Mouse (Mus musculus) lung, adult 2 months (tissue): Measurements from ENCODE around the gene Sparcl1. TPM values are rescaled to one million over a fixed set of nuclear protein-coding genes. Genes with fewer than 3 reads are reported as not detected.

ENCODE experiments used
- DNase-seq: peaks from one replicate; pipeline ENCODE4 v3.0.0; 2022
- H3K4me1 ChIP-seq: fragments of 200-500 bp; 2 replicates; pipeline ENCODE4 v1.6.1; 2011; ENCODE audit warnings: low read length; ENCODE audit not compliant: control insufficient read depth, insufficient read depth
- H3K4me3 ChIP-seq: fragments of 200-500 bp; replicated peaks from 2 replicates; pipeline ENCODE3; 2011; ENCODE audit warnings: low read depth, mild to moderate bottlenecking, control low read depth, low read length; ENCODE audit errors: extremely low read depth
- CTCF ChIP-seq: fragments of 200-500 bp; IDR thresholded peaks from 2 replicates; pipeline ENCODE4 v1.5.1; 2011; ENCODE audit warnings: mild to moderate bottlenecking, low read length, control low read depth; ENCODE audit not compliant: insufficient read depth
- POLR2A ChIP-seq: fragments of 200-500 bp; IDR thresholded peaks from 2 replicates; pipeline ENCODE4 v1.6.1; 2011; ENCODE audit warnings: low read depth, mild to moderate bottlenecking, control low read depth, low read length, borderline replicate concordance; ENCODE audit errors: extremely low read depth
- WGBS: fragments of 180-500 bp; shearing (Covaris S2); methylation state at CpG from one replicate; pipeline ENCODE4 v1.1.7; 2018; 5-methylcytosine and 5-hydroxymethylcytosine counted together
- polyA plus RNA-seq: library from polyadenylated mRNA; depleted of rRNA; stranded (reverse); fragments of >200 nt; gene quantifications from 2 replicates; pipeline ENCODE4 v1.2.3, GENCODE M21; 2012

The Sparcl1 gene
- polyA plus RNA-seq, 1 experiment = 298 TPM

DNA sequence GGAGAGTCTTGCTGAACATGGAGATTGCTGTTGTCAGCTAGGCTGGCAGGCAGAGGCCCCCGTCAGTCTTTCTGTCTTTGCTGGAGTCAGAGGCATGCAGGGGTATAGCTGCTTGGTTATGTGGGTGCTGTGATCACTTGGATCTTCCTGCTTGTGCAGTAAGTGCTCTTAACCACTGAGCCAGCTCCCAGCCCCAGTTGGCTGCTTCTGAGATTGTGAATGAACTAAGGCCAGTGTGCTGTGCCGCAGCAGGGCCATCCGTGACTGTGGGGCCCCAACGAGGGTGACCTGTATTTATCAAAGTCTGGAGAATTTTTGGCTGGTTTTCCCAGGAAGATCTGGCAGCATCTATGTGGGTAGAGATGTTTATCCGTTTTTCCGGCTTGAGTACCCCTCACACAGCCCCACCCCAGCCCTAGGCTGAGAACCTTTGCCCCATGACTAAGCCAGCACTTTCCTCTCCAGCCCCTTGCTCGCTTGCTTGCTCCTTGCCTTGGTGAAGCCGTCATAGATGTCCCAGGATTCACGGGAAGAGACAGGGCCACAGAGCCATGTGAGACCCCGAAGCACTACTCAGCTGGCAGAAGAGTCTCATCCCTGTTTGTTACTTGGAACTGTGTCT lies 24.5 kb upstream of the Sparcl1 start:
- 46% methylated on average over 10 of the region's 10 CpGs for WGBS
- Histone ChIP-seq H3K4me1 (no peaks in the 10 kb centered on the region), H3K4me3 (no peak overlapping the region)
- no peak for DNase-seq
- TF ChIP-seq CTCF (no peak), POLR2A (no peak)

GRCm38 (mm10) chr5:104133752-104134151 lies 20.2 kb upstream of the Sparcl1 start:
- TF ChIP-seq POLR2A (no peak), CTCF (no peak)
- H3K4me1 ChIP-seq = peaks cover 4% of the 10 kb centered on the region; the same call in 1 of the 2 replicates
- 37% methylated on average over 4 of the region's 4 CpGs for WGBS
- H3K4me3 ChIP-seq = no peak overlapping the region
- DNase-seq = no peak

DNA sequence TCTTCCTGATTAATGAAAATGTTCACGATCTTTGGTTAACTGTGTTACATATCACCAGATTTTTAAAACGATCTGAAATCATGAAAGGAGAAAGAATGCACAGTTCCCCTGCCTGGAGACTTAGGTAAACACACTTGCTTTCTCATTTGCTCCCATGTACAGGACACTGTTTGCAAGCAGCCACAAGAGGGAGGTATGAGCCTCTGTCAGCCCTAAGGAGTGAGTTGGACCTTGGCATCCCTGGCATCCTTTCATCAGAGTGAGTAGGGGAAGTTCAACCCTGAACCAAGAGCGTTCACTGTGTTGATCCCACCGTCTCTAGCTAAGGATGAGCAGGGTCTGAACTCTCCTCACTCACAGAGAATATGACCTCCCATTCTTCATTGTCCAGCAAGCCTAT lies 18.0 kb upstream of the Sparcl1 start:
- Histone ChIP-seq H3K4me3 (no peak overlapping the region), H3K4me1 (peaks cover 11% of the 10 kb centered on the region)
- 26% methylated on average over 4 of the region's 4 CpGs for WGBS
- peak; percentile 83 for TF ChIP-seq CTCF
- no peak for TF ChIP-seq POLR2A
- no peak for DNase-seq

GRCm38 (mm10) chr5:104130891-104131290 lies 17.4 kb upstream of the Sparcl1 start:
- Histone ChIP-seq H3K4me3 (no peak overlapping the region), H3K4me1 (peaks cover 11% of the 10 kb centered on the region)
- 82% methylated on average over 4 of the region's 4 CpGs for WGBS
- DNase-seq = no peak
- TF ChIP-seq CTCF (no peak), POLR2A (no peak)

DNA sequence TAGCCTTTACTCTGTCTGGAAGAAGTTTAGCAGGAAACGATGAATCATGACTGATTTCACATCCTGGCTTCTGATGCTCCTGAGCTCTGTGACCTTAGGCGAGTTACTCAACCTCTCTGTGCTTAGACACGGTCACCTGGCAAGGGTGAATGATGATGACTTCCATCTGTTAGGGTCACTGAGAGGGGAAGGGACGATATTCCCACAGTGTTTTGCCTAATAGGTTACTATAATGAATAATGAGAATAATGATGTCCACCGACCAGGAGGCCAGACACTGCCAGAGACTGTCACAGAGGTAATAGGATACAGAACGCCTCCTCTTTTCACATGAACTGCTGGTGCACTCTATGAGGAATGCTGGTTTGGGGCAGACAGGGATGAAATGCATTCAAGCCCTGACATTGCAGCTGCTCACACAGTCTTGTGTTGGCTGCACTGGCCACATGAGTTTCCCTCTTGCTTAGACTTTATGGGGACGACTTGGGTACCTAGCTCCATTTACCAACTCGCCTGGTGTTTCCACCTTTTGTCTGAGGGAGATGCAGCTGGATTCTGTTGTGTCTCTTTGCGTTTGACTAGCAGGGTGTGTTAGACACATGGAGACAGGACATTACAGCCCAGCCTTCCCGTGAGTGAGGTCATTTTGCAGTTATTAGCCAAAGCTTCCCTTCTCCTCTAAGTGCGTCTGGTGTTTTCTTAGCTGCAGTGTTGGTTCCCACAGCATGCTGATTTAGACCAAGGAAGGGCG lies 14.9 kb upstream of the Sparcl1 start:
- no peak for TF ChIP-seq POLR2A
- no peak for TF ChIP-seq CTCF

DNA sequence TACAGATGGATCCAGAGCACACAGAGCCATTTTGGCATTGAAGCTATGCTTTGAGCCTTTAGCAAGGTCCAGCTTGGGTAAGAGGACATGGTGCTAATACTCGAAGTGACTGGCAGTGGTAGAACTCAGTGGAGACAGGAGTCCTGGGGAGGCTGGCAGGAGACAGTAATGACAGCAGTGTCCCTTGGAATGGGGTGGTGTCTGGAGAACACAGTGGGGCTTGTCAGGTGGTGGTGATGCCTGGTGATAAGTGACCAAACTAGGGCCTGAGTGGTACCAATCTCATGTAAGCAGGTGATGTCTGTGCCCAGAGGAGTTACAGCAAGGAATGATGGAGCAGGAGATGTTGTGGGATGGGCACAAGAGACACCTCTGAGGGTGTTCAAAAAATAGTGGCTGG lies 13.8 kb upstream of the Sparcl1 start:
- DNase-seq = no peak
- TF ChIP-seq POLR2A = no peak
- TF ChIP-seq CTCF = no peak

More for the DNA sequence above, 14.9 kb upstream of the Sparcl1 start:
- peaks cover 11% of the 10 kb centered on the region for H3K4me1 ChIP-seq
- 35% methylated on average over 12 of the region's 12 CpGs for WGBS
- no peak overlapping the region for H3K4me3 ChIP-seq
- no peak for DNase-seq

GRCm38 (mm10) chr5:104126561-104127320 lies 13.2 kb upstream of the Sparcl1 start:
- Histone ChIP-seq H3K4me3 (no peak overlapping the region), H3K4me1 (peaks cover 11% of the 10 kb centered on the region)
- 78% methylated on average over 12 of the region's 12 CpGs for WGBS
- no peak for DNase-seq
- TF ChIP-seq CTCF (no peak), POLR2A (no peak)

More for the DNA sequence above, 13.8 kb upstream of the Sparcl1 start:
- 74% methylated on average over 1 of the region's 1 CpGs for WGBS
- H3K4me1 ChIP-seq = peaks cover 11% of the 10 kb centered on the region
- H3K4me3 ChIP-seq = no peak overlapping the region

GRCm38 (mm10) chr5:104124016-104124658 lies 10.6 kb upstream of the Sparcl1 start:
- WGBS = 62% methylated on average over 6 of the region's 6 CpGs
- no peak for DNase-seq
- Histone ChIP-seq H3K4me1 (peaks cover 9% of the 10 kb centered on the region), H3K4me3 (no peak overlapping the region)
- no peak for TF ChIP-seq CTCF
- no peak for TF ChIP-seq POLR2A

GRCm38 (mm10) chr5:104115890-104116289 lies 2.4 kb upstream of the Sparcl1 start:
- WGBS = 48% methylated on average over 4 of the region's 4 CpGs
- Histone ChIP-seq H3K4me3 (no peak overlapping the region), H3K4me1 (peaks cover 2% of the 10 kb centered on the region; the same call in 1 of the 2 replicates)
- TF ChIP-seq CTCF = no peak
- TF ChIP-seq POLR2A = no peak
- no peak for DNase-seq

GRCm38 (mm10) chr5:104115118-104115517 lies 1.6 kb upstream of the Sparcl1 start:
- WGBS = 29% methylated on average over 14 of the region's 14 CpGs
- Histone ChIP-seq H3K4me1 (peaks cover 3% of the 10 kb centered on the region; the same call in 1 of the 2 replicates), H3K4me3 (no peak overlapping the region)
- peak; percentile 50 for DNase-seq
- TF ChIP-seq POLR2A (no peak), CTCF (no peak)
